Mouse (Mus musculus) cerebellum, adult 11-12 months (tissue): Measurements from ENCODE around the gene Kcnk3.

ENCODE experiments used
- DNase-seq: peaks from one replicate; pipeline ENCODE4 v3.0.0; 2022

The Kcnk3 gene

DNA sequence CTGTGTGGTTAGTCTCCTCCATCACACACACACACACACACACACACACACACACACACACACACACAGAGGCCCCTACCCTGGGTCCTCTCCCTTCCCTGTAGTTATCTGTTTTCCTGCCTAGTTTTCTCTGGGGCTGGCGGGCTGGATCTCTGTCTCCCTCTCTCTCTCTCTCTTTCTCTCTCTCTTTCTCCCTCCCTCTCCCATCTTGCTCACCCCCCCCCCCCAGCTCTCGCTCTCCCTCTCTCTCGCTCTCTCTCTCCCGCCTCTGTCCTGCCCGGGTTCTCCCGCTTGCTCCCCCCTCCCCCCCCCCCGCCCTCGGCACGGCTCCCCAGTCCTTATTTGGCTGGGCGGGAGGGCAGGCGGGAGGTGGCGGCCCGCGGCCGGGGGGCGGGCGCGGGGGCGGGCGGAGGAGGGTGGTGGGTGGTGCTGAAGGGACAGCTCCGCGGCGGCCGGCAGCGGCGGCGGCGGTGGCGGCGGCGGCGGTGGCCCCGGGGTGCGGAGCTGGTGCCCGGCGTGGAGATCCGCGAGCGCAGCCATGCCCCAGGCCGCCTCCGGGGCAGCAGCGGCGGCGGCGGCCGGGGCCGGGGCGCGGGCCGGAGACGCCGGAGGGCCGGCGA, at the start of gene Kcnk3:
Gene Kcnk3, plus strand, starts transcription at position 490 of the 620 bp plus-strand sequence.
- DNase-seq, result peak; percentile 75

DNA sequence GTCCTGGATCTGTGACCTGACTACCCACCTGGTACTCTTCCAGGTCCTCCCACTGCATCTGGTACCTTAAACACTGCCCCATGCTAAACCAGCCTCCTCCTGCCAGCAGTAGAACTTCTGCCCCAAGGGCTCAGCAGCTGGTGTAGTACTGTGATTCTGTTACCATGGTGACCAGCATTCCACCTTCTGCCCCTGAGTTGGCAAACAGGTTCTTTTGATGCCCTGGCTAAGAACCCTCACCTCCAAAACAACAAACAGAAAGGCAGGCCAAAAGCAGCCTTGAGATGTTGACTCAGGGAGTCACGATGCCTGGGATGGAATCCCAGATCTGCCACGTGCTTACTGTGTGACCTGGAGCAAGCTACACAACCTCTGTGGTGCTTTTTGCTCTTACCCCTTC, 42.3 kb upstream of the Kcnk3 start, which contains the start of gene Cib4:
Gene Cib4, minus strand, starts transcription at position 139 of the 400 bp plus-strand sequence.
- no peak for DNase-seq

DNA sequence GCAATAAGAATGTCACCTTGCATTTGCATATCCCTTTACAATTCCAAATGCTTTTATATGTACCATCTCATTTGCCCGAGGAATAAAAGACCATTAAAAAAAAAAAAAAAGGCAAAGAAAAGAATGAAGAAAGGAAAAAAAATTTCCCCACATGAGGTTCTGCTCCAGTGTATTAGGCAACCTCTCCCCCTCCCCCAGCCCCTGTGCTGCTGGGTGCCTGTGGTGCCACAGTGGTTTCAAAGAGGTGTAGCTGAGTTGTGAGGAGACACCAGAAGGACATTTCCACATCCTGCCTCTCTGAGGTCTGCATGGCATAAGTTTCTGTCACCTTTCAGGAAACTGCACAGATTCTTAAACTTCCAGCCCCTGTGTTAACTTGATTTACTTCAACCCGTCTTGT, 39.3 kb upstream of the Kcnk3 start:
- no peak for DNase-seq

DNA sequence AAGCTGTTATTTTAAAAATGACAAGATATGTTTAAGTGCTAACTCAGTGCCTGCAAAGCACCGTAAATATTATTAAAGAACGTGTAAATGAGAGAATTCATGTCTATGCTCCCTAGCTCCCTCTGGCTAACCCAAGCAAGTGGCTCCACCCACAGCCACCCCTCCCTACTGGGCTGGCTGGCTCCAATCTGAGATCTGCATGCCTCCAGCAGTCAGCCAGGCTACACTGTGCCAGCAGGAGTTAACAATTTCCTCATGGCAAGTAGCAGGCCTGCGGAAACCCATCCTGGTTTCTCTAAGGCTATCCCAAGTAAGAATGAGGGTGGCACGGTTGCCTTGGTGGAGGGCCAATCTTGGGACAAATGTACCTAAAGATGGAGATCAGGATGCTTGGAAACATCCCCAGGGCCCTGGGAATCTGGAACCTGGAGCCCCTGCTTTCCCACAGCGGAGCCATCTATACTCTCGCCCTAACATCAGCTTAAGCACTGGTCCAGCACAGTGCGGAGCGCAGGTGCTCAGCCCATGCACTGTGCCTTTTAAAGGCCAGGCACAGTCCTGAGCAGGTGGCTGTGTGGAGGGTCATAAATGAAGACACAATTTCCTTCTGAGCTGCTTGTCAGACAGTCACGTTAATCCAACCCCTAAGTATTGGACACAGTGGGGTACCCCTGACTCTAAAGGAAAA, 37.5 kb upstream of the Kcnk3 start:
- peak; percentile 69 for DNase-seq

DNA sequence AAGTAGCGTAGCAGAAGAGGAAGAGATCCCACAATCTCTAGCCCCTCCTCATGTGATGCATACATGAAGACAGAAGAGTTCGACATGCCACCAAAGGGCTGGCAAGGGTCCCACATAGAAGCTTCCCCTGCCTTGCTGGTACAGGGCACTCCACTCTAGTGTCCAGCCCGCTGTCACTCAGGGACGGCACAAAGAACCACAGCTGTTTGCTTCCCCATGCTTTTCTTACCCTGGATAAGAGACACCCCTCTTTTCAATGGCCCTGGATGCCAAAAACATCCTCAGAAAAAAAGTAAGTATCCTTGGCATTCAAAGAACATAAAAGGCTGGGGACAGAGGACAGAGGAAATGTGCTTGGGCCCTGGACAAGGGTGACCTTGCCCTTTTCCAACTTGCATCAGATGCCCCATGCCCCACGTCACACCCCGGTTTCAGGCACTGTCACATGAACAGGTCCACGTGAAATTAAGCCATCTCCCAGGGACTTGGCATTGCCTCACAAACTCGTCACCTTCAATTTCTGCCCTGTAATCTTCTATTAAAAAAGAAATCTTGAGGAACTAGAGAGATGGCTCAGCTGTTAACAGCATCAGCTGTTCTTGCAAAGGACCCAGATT, 36.8 kb upstream of the Kcnk3 start:
- no peak for DNase-seq

DNA sequence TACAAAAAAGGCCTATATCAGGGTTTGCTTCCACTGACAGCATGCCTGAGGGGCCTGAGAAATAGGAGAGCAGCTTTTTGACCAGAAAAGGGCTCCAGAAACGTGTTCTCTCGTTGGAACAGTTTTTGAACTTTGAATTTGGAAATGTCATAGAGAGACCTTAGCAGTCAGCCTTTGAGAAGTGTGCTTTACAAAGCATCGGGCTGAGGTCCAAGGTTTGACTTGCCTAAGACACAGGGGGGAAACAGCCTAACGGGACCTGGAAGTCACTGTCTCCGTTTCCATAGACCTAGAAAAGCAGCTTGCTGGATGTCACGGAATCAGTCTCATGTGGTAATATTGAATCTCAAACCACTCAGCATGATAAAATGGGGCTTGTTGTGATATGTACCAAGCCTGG, 36.0 kb upstream of the Kcnk3 start:
- DNase-seq, result no peak

DNA sequence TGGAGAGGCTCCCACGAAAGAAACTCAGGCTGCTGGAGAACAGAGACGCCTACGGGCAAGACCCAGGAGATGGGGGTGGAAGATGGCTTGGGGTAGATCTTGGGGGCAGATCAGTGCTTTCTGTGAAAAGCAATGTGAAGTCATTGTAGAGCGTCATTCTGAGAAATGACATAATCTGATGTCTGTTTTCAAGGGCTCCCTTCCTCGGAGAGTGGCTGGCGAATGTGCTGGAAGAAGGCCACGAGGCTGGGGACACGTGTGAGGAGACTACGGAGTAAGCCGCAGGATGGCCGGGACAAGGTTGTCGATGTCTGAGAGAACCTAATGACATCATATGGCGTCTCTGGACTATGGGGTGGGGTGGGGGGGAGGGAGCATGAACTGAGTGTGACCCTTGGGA, 34.0 kb upstream of the Kcnk3 start:
- DNase-seq, result no peak

DNA sequence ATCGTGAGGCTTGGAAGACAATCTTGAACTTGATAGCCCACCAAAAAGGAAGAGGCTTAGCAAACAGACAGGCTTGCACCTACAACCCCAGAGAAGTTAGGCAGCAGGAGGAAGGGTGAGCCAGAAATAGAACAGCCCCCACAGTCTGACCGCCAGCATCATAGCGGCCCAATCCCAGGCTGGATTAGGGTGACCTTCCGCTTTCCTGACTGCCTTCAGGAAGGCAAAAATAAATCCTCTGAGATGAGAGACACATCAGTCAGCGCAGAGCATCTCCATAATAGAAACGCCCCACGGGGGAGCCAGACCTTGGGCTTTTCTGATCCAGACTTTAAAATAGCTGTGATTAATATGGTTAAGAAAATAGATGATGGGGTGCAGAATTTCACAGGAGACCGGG, 33.0 kb upstream of the Kcnk3 start:
- DNase-seq, result no peak

DNA sequence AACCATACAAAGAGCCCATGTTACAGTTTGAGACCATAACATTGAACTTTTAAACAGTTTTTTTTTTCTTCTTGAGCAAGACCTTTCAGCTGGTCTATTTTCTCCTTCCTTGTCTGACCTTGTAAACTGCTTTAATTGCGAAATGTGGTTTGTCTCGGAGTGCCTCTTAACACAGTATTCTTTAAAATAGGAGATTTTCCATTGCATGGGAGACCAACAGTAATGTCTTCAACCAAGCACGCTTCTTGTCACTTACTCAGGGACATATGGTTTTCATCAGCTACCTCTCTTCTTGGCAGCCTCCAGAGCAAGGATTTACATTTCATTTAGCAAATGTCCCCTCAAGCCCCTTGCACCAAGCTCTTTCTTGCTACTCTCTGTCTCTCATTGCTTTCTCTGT, 31.7 kb upstream of the Kcnk3 start:
- no peak for DNase-seq

DNA sequence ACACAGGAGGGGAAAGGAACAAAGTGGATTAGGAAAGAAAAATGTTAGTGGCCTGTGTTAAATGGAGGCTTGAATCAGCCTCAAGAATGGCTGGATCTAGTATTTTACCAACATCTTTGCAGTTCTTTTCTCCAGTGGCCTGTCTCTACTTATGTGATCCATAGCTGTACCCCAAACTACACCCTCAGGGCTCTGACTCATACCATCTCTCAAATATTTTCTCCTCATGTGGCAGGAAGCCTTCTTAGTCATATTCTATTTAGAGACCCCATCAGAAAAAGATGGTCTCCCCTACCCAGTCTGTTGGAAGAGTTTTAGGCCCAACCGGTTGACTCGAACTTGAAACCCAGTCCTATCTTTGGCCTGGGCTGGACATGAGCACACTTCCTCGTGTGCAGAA, 28.5 kb upstream of the Kcnk3 start:
- DNase-seq, result no peak

DNA sequence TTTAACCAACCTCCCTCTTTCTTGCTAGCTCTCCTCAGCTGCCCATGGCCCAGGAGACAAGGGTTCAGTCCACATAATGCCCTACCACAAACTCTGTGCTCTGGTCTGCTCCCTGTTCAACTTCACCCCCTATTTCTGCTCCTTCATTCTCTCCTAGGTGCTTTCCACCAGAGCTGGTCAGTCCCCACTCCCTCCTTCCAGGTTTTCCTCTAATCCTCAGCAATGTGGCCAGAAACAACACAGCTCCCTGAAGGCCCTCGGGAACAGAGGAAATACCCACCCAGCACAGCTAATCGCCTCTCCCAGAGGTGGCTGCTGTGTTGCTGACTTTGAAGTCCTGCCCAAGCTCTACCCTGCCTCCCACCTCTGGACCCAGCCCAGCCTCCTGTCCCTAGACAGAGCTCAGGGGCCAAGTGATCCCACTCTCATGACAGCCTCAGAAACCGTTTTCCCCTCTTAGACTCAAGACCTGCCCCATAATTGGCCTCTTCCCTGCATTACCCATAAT, 27.9 kb upstream of the Kcnk3 start:
- DNase-seq, result no peak

DNA sequence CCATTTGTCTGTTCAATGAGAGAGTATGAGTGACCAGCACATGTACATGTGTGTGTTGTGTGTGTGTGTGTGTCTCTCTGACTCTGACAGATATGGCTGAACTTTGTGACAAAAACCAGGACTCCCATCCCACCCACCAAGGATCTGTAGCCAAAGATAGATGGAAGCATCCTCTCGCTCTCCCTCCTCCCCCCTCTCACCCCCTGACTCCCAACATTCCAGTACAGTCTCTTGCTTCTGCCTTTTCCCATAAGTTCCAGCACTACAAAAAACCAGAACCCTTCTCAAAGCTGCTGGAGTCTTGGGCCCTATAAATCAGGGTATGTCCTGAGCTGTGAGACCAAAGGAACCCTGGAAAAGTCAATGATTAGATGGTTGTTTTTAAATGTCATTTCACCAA, 19.5 kb upstream of the Kcnk3 start:
- no peak for DNase-seq

DNA sequence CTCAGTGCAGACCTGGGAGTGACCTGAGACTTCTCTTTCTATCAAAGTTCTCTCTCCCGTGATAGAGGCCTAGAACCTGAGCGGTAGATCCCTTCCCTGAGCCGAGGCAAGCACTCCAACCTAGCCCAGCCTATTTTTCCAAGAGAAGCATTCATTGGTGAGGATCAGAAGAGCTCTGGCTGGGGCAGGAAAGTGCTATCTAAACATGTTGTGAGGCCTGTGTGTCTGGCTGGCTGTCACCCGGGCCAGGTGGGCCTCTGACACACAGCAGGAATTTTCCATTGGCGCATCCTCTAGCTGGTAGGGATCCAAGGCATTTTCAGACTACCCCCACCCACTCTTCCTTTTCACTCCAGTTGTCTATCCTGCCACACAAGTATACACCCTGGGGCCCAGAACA, 16.1 kb upstream of the Kcnk3 start:
- no peak for DNase-seq

DNA sequence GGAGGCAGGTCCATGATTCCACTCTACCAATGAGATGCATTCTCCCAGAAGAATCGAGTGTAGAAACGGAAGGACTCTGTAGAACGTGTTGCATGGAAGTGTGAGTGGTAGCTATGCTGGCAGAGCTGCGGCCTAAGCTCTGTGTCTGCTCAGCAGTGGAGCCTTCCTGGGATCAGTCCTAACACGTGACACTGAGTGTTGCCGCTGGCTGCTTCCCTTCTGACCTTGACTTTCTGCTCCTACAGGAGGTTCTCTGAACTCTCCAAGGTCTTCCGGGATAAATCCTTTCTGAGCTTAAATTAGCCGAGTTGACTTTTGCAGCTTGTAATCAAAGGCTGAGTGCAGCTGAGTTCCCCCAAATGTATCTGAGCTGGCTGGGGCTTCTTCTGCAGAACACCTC, 13.6 kb upstream of the Kcnk3 start:
- DNase-seq, result no peak

DNA sequence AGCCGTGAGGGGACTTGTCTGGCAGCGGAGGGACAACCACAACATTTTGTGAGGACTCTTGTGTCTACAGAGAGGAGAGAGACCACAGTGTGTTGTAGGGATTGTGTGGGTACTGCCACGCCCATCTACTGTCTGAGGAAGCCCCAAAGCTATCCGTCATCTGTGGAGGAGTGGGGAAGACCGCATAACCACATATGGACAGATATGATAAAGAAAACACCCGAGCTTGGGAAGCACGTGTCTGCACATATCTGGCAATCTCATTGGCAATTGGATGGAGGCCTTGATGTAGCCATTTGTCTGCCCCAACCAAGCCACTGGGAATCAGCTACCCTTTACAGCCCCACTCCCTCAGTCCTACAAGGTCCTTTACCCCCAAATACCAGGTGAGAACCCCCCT, 11.7 kb upstream of the Kcnk3 start:
- DNase-seq, result no peak

DNA sequence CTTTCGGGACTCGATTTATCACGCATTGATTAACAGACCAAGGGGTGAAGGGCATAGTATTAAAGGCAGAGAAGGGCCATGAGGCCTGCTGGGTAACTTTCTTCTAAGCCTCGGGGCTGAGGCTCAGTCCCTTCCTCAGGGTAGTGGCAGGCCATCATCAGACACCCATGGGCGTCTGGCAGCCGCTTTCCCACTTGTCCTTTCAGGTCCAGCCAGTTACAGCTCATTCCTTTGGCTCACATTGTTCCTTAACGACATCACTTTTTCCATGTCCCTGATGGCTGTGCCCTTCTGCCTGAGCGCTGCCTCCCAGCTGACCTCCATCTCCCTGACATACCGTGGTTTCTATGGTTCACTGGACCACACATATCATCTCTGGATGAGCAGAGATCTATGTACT, 10.7 kb upstream of the Kcnk3 start:
- DNase-seq, result peak; percentile 48

DNA sequence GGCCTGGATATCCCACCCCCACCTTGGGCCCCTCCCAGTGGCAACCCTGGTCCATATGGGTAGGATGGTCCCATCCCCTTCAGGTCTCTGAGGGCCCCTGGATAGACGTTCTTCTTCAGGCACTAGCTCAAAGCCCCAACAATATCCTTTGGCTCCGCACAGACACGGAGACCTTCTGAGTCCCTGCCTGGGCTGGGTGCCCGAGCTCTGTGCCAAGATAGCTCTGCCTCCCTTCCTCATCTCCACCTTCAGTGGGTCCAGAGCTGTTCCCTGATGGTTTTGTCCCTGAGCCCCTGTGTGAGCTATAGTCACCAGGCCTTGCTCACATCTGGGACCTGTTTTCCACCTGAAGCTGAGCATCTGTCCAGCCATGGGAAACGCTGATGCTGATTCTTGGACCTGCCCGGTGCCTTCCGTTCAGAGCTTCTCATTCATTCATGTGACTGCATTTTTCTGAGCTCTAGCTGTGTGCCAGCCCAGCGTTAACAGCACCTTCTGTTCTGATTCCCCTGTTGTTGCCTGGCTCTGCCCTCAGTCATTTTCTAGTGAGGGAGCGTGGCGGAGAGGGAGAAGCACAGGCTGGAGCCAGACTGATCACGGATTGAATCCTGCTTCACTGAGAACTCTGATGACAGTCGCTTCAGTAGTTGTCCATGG, 10.2 kb upstream of the Kcnk3 start:
- peak; percentile 88 for DNase-seq

DNA sequence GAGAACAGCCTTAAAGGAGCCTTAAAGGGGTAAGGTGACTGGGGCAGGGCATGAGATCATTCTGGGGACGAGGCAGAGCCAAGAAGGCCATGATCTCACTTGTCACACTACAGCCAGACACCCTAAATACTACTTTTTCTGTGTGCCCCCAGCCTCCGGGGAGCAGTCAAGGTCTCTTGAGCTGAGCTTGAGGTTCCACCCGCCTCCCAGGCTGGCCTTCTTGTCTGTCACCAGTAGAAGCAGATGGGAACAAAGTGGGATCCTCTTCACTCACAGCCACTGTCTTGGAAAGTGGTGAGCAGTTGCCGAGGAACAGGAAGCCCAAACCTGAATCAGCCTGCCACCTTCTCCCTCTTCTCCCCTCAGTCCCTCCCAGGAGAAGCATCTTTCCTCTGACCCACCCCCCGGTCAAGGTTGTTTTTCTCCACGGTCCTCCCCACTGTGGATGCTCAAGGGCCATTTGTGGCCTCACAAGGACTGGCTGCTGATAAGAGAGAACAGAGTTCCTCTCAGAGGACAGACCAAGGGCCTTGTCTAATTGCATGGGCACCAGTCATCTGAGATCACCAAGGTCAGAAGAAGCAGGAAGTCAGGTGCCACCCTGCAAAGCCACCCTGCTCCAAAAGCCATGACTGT, 9.4 kb upstream of the Kcnk3 start:
- DNase-seq, result peak; percentile 49

DNA sequence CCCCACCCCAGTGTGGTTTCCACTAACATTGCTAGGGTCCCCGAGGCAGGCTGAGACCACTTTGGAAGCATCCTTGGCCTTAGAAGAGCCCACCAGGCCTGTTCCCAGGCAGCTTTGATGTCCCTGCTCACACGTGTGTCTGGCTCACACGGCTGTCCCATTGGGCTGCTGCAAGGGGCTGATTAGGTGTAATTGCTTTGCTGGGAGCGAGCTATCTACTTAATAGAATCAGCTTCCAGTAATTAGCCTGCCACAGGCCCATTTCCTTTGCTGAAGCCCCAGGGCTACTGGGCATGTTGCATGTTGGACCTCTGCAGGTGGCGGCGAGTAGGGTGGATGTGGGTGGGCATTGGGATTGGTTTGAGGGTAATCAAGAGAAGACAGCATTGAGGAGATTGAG, 7.2 kb upstream of the Kcnk3 start:
- no peak for DNase-seq

DNA sequence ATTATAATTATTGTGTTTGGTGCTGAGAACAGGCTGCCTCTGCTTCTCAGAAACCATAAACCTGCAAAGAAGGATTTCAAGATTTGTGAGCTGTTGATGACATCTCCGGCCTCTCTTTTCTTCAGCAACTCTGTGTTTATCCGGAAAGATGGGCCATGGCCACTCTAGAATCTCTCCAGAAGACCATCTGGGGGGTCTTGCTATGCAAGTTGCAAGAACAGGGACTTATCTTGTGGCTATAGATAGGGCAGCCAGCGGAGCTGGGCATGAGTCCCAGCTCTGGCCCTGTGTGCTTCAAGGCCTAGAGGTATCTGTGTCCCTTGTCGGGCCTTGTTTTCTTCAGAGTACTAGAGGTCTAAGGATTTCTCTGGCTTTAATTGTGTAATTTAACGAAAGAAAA, 6.0 kb upstream of the Kcnk3 start:
- no peak for DNase-seq

DNA sequence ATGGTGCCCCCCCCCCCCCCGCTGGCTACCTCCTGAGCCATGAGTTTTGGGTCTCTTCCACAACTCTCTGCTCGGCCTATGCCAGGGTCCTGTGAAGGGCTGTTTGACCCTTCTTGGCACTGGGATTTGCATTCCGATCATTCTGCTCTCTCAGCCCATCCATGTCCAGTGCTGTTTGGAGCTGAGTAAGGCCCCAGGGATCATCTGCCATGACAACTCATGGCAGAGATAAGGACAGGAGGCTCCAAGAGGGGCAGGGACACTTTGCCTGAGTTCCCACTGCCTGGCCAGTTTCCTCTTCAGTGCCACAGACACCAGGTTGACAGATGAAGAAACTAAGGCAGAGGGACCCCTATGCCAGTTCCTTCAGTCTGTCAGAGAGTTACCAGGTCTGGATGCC, 1.4 kb upstream of the Kcnk3 start:
- DNase-seq, result peak; percentile 90

DNA sequence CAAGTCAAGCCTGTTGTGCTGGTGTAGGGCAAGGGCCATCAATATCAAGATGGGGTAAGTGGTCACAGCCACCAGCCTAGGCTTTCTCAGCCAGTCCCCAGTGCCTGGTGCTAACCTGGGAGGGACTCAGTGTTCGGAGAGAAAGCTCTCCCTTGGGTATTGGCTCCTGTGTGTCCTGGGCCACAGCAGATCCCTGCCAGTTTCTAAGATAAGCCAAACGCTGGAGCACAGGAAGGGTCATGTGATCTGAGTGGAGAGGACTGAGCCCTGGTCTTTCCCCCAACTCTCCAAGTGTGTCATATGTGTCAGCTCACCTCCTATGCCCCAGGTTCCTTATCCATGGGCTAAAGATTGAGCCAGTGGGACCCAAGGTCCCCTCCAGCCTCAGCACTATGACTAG, 869 bp upstream of the Kcnk3 start:
- DNase-seq, result peak; percentile 73

DNA sequence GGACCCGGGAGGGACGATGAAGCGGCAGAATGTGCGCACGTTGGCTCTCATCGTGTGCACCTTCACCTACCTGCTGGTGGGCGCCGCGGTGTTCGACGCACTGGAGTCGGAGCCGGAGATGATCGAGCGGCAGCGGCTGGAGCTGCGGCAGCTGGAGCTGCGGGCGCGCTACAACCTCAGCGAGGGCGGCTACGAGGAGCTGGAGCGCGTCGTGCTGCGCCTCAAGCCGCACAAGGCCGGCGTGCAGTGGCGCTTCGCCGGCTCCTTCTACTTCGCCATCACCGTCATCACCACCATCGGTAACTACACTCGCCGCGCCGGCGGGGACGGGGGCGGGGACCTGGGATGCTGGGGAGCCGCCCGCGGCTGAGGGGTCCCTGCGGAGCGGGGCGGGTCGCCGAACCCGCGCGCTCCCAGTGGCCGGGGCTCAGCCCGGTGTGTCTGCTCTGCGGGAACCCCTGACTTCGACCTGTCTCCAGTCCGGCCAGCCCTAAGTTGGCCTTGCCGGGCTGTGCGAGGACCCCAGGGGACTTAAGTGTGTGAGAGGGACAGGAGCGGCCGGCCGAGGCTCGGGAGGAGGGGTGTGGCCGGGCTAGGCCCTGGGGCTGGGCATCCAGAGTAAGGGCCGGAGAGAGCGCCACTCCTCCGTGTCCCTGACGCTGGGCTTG, 465 bp downstream of the Kcnk3 start:
- DNase-seq, result peak; percentile 81
